Mouse (Mus musculus) small intestine, adult 2 months (tissue): Measurements from ENCODE around the gene Hsdl2. TPM values are rescaled to one million over a fixed set of nuclear protein-coding genes. Genes with fewer than 3 reads are reported as not detected.
A peak's percentile ranks its signal among the peaks of the same experiment; 100 is the strongest.
"Not testable (repeated sequence)": the region's sequence is repeated elsewhere in the genome, so short reads cannot be mapped to it uniquely, and the experiment has no call there.

Experiments
- H3K27ac ChIP-seq: fragments of 200-500 bp; 2 replicates; pipeline ENCODE4 v1.5.1; 2012; ENCODE audit warnings: low read depth, low read length, control low read depth, inconsistent platforms; ENCODE audit not compliant: insufficient read depth
- H3K27me3 ChIP-seq: fragments of 200-500 bp; 2 replicates; pipeline ENCODE4 v1.6.1; 2012; ENCODE audit warnings: mild to moderate bottlenecking, moderate library complexity, low read length, inconsistent platforms; ENCODE audit not compliant: control insufficient read depth, insufficient read depth
- H3K36me3 ChIP-seq: fragments of 200-500 bp; 2 replicates; pipeline ENCODE4 v1.6.1; 2012; ENCODE audit warnings: mild to moderate bottlenecking, low read length, control low read depth, inconsistent platforms; ENCODE audit not compliant: control insufficient read depth, insufficient read depth
- H3K4me1 ChIP-seq: fragments of 200-500 bp; 2 replicates; pipeline ENCODE4 v1.6.1; 2012; ENCODE audit warnings: low read length, inconsistent platforms, mixed read lengths; ENCODE audit not compliant: control insufficient read depth, insufficient read depth, insufficient read length
- H3K4me3 ChIP-seq: fragments of 200-500 bp; 2 replicates; pipeline ENCODE4 v1.5.1; 2012; ENCODE audit warnings: low read depth, mild to moderate bottlenecking, control low read depth, inconsistent platforms, low read length, moderate library complexity
- CTCF ChIP-seq: fragments of 200-500 bp; IDR thresholded peaks from 2 replicates; pipeline ENCODE4 v1.5.1; 2012; ENCODE audit warnings: low read depth, mild to moderate bottlenecking, control low read depth, inconsistent platforms, low read length, moderate library complexity, mixed read lengths; ENCODE audit not compliant: insufficient replicate concordance, insufficient read length; ENCODE audit errors: extremely low read depth
- POLR2A ChIP-seq: fragments of 200-500 bp; IDR thresholded peaks from 2 replicates; pipeline ENCODE4 v1.6.1; 2012; ENCODE audit warnings: low read depth, mild to moderate bottlenecking, control low read depth, inconsistent platforms, low read length, moderate library complexity
- WGBS: fragments of 180-500 bp; shearing (Covaris S2); methylation state at CpG from one replicate; pipeline ENCODE4 v1.1.7; 2018; 5-methylcytosine and 5-hydroxymethylcytosine counted together
- polyA plus RNA-seq: library from polyadenylated mRNA; depleted of rRNA; stranded (reverse); fragments of >200 nt; gene quantifications from 2 replicates; pipeline ENCODE4 v1.2.3, GENCODE M21; 2012

Gene Hsdl2
- polyA plus RNA-seq, 1 experiment, result 3.8 TPM

DNA sequence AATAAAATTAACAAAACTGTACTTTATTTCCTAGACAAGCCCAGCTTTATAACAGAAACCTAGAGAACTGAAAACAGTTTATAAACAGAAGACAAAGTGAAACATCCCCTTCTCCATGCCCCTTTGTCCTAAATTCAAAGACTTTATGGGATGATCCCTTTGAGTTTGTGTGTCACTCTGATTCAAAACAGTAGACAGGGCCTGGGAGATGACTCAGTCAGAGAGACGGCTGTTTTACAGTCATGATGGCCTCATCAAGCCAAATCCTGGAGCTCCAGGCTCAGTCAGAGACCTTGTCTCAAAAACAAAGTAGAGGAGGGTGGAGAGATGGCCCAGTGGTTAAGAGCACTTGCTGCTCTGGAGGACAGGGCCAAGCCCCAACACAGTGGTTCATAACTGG is 29.5 kb upstream of the Hsdl2 start:
- WGBS, result 67% methylated on average over 1 of the region's 1 CpGs
- peaks cover 12% of the 10 kb centered on the region; the same call in 1 of the 2 replicates for H3K4me1 ChIP-seq
- TF ChIP-seq POLR2A, result no peak
- TF ChIP-seq CTCF, result no peak
- H3K27ac ChIP-seq, result peak overlapping the region; percentile 89
- no peaks in the 10 kb centered on the region for H3K27me3 ChIP-seq
- H3K36me3 ChIP-seq, result no peaks in the 10 kb centered on the region
- H3K4me3 ChIP-seq, result no peak overlapping the region

DNA sequence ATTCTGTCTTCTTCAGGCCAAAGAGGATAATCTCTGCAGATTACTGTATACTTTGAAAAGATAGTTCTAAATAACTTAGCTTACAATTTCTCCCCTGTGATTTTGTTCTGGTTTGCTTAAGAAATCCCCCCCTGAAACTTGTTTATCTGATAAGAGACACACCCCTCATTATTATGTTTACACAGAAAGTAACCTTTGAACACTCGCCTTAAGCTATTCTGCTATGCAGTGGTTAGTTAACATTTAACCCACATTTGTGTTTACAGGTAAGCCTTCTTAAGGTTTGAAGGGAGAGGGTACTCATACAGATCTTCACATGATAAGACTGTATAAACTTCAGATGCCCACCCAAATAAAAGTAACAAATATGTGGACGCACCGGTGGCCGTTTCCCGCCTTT is 28.5 kb upstream of the Hsdl2 start:
- Histone ChIP-seq H3K4me1 (peaks cover 12% of the 10 kb centered on the region; the same call in 1 of the 2 replicates), H3K36me3 (no peaks in the 10 kb centered on the region), H3K27me3 (no peaks in the 10 kb centered on the region), H3K4me3 (no peak overlapping the region), H3K27ac (peak overlapping the region; percentile 95)
- TF ChIP-seq CTCF, result no peak
- no peak for TF ChIP-seq POLR2A
- 28% methylated on average over 5 of the region's 5 CpGs for WGBS

DNA sequence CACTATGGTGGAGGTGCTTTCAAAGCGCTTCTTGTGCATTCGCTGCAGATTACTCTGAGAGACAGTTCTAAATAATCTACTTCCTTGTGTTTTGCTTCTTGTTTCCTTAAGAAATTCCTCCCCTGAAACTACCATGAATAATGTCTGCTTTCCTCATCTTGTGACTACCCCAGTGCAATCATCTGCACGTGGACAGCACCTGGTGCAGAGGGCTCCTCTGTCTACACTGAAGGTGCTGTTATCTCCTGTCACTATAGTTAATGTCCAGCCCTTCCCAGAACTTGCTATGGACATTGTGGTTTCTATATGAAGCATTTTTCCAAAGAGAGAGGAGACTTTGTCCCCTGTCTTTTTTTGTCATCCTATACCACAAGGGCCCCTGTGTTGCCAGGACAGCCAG is 27.8 kb upstream of the Hsdl2 start:
- peak overlapping the region; percentile 95 for H3K27ac ChIP-seq
- H3K27me3 ChIP-seq, result no peaks in the 10 kb centered on the region
- no peak overlapping the region for H3K4me3 ChIP-seq
- peaks cover 12% of the 10 kb centered on the region; the same call in 1 of the 2 replicates for H3K4me1 ChIP-seq
- no peak for TF ChIP-seq CTCF
- TF ChIP-seq POLR2A, result no peak
- WGBS, result 20% methylated on average over 3 of the region's 3 CpGs
- H3K36me3 ChIP-seq, result no peaks in the 10 kb centered on the region

GRCm38 (mm10) chr4:59555177-59555576 is 26.2 kb upstream of the Hsdl2 start:
- TF ChIP-seq POLR2A (no peak), CTCF (no peak)
- Histone ChIP-seq H3K4me3 (no peak overlapping the region), H3K4me1 (peaks cover 12% of the 10 kb centered on the region; the same call in 1 of the 2 replicates), H3K27me3 (no peaks in the 10 kb centered on the region), H3K27ac (no peak overlapping the region), H3K36me3 (no peaks in the 10 kb centered on the region)

DNA sequence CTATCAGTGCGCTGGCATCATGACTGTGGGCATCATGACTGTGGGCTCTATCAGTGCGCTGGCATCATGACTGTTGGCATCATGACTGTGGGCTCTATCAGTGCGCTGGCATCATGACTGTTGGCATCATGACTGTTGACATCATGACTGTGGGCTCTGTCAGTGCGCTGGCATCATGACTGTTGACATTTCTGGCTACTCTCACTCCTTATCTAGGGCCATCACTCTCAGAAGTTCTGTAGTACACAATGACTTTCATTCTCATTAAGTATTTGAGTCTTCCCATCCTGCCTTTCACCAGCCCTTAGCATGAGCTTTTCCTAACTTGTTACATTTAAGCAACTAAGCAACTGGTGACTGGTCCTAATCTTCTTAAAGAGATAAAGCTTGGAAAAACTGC is 24.0 kb upstream of the Hsdl2 start:
- H3K27me3 ChIP-seq, H3K4me1 ChIP-seq, H3K4me3 ChIP-seq, H3K27ac ChIP-seq, H3K36me3 ChIP-seq: not testable (repeated sequence)
- 98% methylated on average over 4 of the region's 4 CpGs for WGBS

GRCm38 (mm10) chr4:59558096-59558720 is 23.2 kb upstream of the Hsdl2 start:
- H3K4me1 ChIP-seq, result peaks cover 4% of the 10 kb centered on the region; the same call in 1 of the 2 replicates
- H3K4me3 ChIP-seq, result no peak overlapping the region
- no peak for TF ChIP-seq CTCF
- TF ChIP-seq POLR2A, result no peak
- WGBS, result 65% methylated on average over 6 of the region's 6 CpGs
- no peak overlapping the region for H3K27ac ChIP-seq
- H3K36me3 ChIP-seq, result no peaks in the 10 kb centered on the region
- no peaks in the 10 kb centered on the region for H3K27me3 ChIP-seq

- peaks cover 1% of the 10 kb centered on the region; the same call in 1 of the 2 replicates for H3K4me1 ChIP-seq
- no peak overlapping the region for H3K27ac ChIP-seq
- TF ChIP-seq POLR2A, result no peak
- no peak for TF ChIP-seq CTCF
- H3K36me3 ChIP-seq, result no peaks in the 10 kb centered on the region
- no peak overlapping the region for H3K4me3 ChIP-seq
- no peaks in the 10 kb centered on the region for H3K27me3 ChIP-seq
- WGBS, result 95% methylated on average over 6 of the region's 6 CpGs
These were observed 21.2 kb upstream of the Hsdl2 start for GRCm38 (mm10) chr4:59560141-59560540.
